Mouse (Mus musculus) kidney, embryonic 16.5 days (tissue): ENCODE data around the gene Micu1. TPM values are rescaled to one million over a fixed set of nuclear protein-coding genes. Genes with fewer than 3 reads are reported as not detected.

Source experiments
- ATAC-seq: fragments of 200-750 bp; cut with Nextera tagmentation; 2 replicates; pipeline ENCODE4 v1.8.0; 2017; ENCODE audit warnings: moderate TSS enrichment; ENCODE audit not compliant: low FRiP score, low TSS enrichment
- H3K27ac ChIP-seq: fragments of 300-500 bp; sonication (generic); 2 replicates; pipeline ENCODE4 v1.5.1; 2014; ENCODE audit warnings: low read length
- H3K27me3 ChIP-seq: fragments of 300-500 bp; sonication (generic); 2 replicates; pipeline ENCODE4 v1.6.1; 2014; ENCODE audit warnings: low read length, control low read depth, mixed read lengths; ENCODE audit not compliant: insufficient read depth
- H3K36me3 ChIP-seq: fragments of 300-500 bp; sonication (generic); 2 replicates; pipeline ENCODE4 v1.6.1; 2014; ENCODE audit warnings: low read length, control low read depth, mixed read lengths; ENCODE audit not compliant: insufficient read depth
- H3K4me1 ChIP-seq: fragments of 300-500 bp; sonication (generic); 2 replicates; pipeline ENCODE4 v1.6.1; 2014; ENCODE audit warnings: low read length, control low read depth, mixed read lengths; ENCODE audit not compliant: insufficient read depth
- H3K4me2 ChIP-seq: fragments of 300-500 bp; sonication (generic); replicated peaks from 2 replicates; pipeline ENCODE4 v1.6.1; 2014; ENCODE audit warnings: low read depth, low read length
- H3K4me3 ChIP-seq: fragments of 300-500 bp; sonication (generic); 2 replicates; pipeline ENCODE4 v1.5.1; 2014; ENCODE audit warnings: mild to moderate bottlenecking, low read length
- H3K9ac ChIP-seq: fragments of 300-500 bp; sonication (generic); replicated peaks from 2 replicates; pipeline ENCODE4 v1.6.1; 2014; ENCODE audit warnings: low read length
- H3K9me3 ChIP-seq: fragments of 300-500 bp; sonication (generic); 2 replicates; pipeline ENCODE4 v1.6.1; 2016; ENCODE audit warnings: low read length, control low read depth
- WGBS: fragments of 180-500 bp; shearing (Covaris S2); extraction: QIAGEN DNeasy Blood & Tissue Kit; methylation state at CpG from one replicate; pipeline ENCODE4 v1.1.7; 2014; 5-methylcytosine and 5-hydroxymethylcytosine counted together
- polyA plus RNA-seq: library from polyadenylated mRNA; unstranded; fragments of >200 nt; fragmentation: Nextera tagmentation; extraction: Ambion mirVana; gene quantifications from 2 replicates; pipeline ENCODE4 v1.2.1, GENCODE M21; 2015

The Micu1 gene
- polyA plus RNA-seq, 1 experiment from 2014 or later: 86.2 TPM

DNA sequence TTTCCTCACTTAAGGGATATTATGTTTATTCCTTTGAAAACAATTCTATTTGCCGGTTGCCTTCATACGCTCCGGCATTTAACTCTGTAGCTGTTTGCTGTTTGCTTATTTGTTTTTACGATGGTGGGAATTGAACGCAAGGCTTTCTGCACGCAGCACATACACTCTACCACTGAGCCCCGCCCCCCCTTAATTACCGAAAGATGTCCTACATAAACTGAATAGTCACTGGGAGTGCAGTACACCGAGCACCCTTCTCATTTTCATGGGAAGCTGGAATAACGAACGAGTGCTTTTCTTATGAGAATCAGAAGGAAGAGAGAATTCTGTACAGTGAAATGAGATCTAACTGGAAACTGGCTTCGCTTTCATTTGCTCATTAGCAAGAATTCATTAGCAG, 41.1 kb downstream of the Micu1 start:
- Histone ChIP-seq H3K9ac (no peak overlapping the region), H3K4me3 (no peak overlapping the region), H3K36me3 (peaks cover 14% of the 10 kb centered on the region), H3K27ac (no peak overlapping the region), H3K9me3 (no peaks in the 10 kb centered on the region), H3K4me1 (peaks cover 6% of the 10 kb centered on the region; the same call in 1 of the 2 replicates), H3K27me3 (no peaks in the 10 kb centered on the region), H3K4me2 (no peak overlapping the region)
- WGBS: 91% methylated on average over 12 of the region's 12 CpGs
- ATAC-seq: no peak

DNA sequence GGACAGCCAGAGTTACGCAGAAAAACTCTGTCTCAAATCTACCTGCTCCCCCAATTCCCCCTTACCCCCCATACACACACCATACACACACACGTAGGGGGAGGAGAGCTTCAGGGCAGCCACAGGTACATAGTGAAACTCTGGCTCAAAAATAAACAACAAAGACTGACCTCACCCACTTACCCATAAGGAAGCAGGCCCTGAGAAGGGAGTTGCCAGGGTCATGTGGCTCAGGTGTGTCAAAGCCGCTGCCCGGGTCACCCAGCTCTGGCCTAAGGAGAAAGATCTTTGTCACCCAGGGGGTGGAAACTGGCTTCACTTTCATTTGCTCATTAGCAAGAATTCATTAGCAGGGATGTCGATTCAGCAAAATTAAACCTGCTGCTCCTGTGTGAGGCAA, 41.7 kb downstream of the Micu1 start:
- no peaks in the 10 kb centered on the region for H3K27me3 ChIP-seq
- no peak overlapping the region for H3K4me3 ChIP-seq
- no peak overlapping the region for H3K4me2 ChIP-seq
- H3K4me1 ChIP-seq: peaks cover 6% of the 10 kb centered on the region; the same call in 1 of the 2 replicates
- H3K27ac ChIP-seq: no peak overlapping the region
- H3K36me3 ChIP-seq: peaks cover 14% of the 10 kb centered on the region
- 89% methylated on average over 5 of the region's 5 CpGs for WGBS
- H3K9ac ChIP-seq: no peak overlapping the region
- no peaks in the 10 kb centered on the region for H3K9me3 ChIP-seq
- ATAC-seq: no peak

DNA sequence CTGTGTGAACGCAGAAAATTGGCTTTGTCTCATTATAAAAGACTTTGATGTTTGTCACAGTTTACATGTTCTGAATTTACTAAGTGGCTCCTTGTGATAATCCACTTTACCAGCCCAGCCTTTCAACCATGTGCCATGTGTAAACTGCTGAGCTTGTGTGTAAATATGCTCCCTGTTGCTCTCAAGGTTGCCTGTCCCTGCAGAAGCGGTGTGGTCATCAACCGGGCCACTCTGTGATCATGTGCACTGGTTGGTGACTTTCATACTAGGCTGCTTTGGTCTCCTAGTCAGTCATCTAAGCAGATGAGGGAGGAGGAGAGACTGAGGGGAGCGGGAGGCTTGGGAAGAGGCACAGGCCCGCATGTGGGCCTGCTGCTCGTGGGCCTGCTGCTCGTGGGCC, 45.1 kb downstream of the Micu1 start:
- Histone ChIP-seq H3K4me1 (no peaks in the 10 kb centered on the region; the same call in 1 of the 2 replicates), H3K4me3 (no peak overlapping the region), H3K27me3 (no peaks in the 10 kb centered on the region), H3K9ac (no peak overlapping the region), H3K4me2 (no peak overlapping the region), H3K9me3 (no peaks in the 10 kb centered on the region), H3K36me3 (peaks cover 10% of the 10 kb centered on the region), H3K27ac (no peak overlapping the region)
- no peak for ATAC-seq
- 73% methylated on average over 7 of the region's 7 CpGs for WGBS

DNA sequence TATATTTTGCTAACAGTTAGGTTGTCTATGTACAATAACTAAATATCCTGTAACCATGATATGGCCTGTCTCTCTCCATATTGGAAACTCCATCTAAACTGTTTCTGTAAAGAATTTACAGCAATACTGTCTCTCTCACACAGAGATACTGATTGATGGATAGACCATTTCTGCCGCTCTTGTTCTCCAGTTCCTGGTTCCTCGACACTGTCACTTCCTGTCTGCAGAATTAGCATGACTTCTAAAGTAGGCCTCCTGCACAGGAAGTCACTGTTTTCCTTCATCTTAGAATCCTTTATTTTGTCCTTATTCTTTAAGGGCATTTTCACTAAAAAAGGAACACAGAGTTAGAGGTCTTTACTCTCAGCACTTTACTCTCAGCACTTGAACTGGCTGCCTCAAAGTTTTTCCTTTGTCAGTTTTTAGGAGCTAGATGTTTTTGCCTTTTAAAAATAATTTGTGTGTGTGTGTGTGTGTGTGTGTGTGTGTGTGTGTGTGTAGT, 46.5 kb downstream of the Micu1 start:
- peaks cover 10% of the 10 kb centered on the region for H3K36me3 ChIP-seq
- H3K9ac ChIP-seq: no peak overlapping the region
- 49% methylated on average over 2 of the region's 2 CpGs for WGBS

DNA sequence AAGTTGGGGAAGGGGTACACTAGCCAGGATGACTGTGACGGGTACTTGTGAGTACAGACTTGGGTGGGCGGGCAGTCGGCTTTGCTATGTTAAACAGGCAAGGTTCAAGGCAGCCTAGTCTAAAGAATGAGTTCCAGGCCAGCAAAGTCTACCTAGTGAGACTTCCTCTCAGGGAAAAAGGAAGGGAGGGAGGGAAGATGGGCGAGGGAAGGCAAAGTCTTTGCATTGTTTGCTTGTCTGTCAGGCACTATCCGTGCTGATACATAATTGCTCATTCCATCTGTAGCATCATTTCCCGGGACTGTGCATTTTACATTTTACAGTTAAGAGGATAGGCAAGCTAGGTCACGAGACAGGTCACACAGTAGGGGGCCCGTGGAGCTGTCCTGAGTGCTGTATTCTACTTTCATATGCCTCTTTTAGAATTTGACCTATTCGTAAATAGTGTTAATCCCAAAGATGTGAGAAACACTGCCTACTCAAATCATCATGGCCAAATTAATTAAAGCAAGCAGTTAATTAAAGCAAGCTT, 51.3 kb downstream of the Micu1 start:
- peaks cover 7% of the 10 kb centered on the region for H3K36me3 ChIP-seq
- H3K9me3 ChIP-seq: no peaks in the 10 kb centered on the region
- no peak overlapping the region for H3K4me2 ChIP-seq
- no peak overlapping the region for H3K4me3 ChIP-seq
- H3K27me3 ChIP-seq: no peaks in the 10 kb centered on the region
- H3K9ac ChIP-seq: no peak overlapping the region
- WGBS: 66% methylated on average over 9 of the region's 9 CpGs
- H3K27ac ChIP-seq: no peak overlapping the region
- no peak for ATAC-seq
- H3K4me1 ChIP-seq: peaks cover 16% of the 10 kb centered on the region

More for the DNA sequence above, 46.5 kb downstream of the Micu1 start:
- no peaks in the 10 kb centered on the region; the same call in 1 of the 2 replicates for H3K4me1 ChIP-seq
- no peak overlapping the region for H3K4me2 ChIP-seq
- H3K27ac ChIP-seq: no peak overlapping the region
- no peak for ATAC-seq
- no peaks in the 10 kb centered on the region for H3K9me3 ChIP-seq
- H3K4me3 ChIP-seq: no peak overlapping the region
- H3K27me3 ChIP-seq: no peaks in the 10 kb centered on the region

DNA sequence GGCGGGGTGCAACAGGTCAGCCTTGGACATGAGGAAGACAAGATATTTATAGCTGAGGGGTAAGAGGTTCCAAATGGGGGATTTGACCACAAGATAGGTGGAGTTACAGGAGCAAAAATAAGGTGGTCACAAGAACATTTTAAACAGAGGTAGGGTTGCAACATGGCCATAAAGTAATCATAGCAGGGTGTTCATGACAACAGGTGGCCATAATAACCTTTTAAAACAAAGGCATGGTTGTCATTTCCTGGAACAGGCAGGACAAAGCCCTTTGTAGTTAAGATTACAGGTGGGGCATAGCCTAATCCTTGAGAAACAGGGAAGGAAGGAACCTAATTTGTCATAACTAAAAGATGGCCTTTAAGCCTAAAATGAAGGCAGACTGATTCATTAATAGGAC, 51.8 kb downstream of the Micu1 start:
- Histone ChIP-seq H3K36me3 (peaks cover 7% of the 10 kb centered on the region), H3K4me2 (no peak overlapping the region), H3K27ac (no peak overlapping the region), H3K27me3 (no peaks in the 10 kb centered on the region), H3K9ac (no peak overlapping the region), H3K9me3 (no peaks in the 10 kb centered on the region), H3K4me1 (peaks cover 16% of the 10 kb centered on the region), H3K4me3 (no peak overlapping the region)
- no peak for ATAC-seq
- 88% methylated on average over 1 of the region's 1 CpGs for WGBS

DNA sequence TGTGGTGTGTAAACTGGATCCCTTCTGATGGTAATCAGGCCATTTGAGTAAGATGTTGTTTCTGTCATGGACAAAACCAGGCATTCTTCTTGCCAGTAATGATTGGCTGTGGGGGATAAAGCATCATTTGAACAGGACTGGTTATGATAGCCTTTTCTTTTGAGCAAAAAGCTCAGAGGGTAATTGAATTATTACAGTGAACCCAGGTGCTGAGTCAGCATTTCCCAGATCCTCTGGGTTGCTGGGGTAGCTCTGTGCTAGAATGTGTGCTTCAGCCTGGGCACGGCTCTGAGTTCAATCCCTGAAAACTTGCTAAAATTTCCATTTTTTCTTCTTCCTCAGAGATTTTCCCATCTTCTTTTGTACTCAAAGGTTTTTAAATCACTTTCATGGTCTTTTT, 52.6 kb downstream of the Micu1 start:
- no peak for ATAC-seq
- H3K4me1 ChIP-seq: peaks cover 16% of the 10 kb centered on the region
- H3K4me3 ChIP-seq: no peak overlapping the region
- H3K9me3 ChIP-seq: no peaks in the 10 kb centered on the region
- no peak overlapping the region for H3K4me2 ChIP-seq
- H3K27me3 ChIP-seq: no peaks in the 10 kb centered on the region
- H3K36me3 ChIP-seq: peaks cover 7% of the 10 kb centered on the region
- 92% methylated on average over 1 of the region's 1 CpGs for WGBS
- H3K27ac ChIP-seq: no peak overlapping the region
- no peak overlapping the region for H3K9ac ChIP-seq

DNA sequence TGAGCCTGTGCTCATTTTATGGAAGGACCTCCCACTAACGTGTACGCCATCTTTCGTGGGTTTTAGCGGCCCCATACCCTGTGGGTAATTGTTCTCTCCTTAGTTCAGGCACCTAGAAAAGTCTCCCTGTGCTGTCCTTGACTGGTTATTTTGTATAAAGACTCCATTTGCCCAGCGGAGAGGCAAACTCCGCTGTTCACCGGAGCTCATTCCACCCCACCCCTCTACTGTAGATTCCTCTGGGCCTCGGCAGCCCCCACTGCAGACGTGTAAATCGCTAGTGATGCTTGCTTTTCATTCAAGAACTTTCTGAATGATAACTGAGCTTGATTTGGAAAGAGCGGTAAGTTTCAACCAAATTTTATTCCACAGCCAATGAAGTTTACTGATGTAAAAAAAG, 53.4 kb downstream of the Micu1 start:
- Histone ChIP-seq H3K4me1 (peaks cover 16% of the 10 kb centered on the region), H3K27me3 (no peaks in the 10 kb centered on the region), H3K4me2 (peak overlapping the region; percentile 31), H3K4me3 (no peak overlapping the region), H3K27ac (no peak overlapping the region), H3K9me3 (no peaks in the 10 kb centered on the region), H3K36me3 (peaks cover 7% of the 10 kb centered on the region), H3K9ac (no peak overlapping the region)
- ATAC-seq: peak; percentile 49
- 48% methylated on average over 11 of the region's 11 CpGs for WGBS

DNA sequence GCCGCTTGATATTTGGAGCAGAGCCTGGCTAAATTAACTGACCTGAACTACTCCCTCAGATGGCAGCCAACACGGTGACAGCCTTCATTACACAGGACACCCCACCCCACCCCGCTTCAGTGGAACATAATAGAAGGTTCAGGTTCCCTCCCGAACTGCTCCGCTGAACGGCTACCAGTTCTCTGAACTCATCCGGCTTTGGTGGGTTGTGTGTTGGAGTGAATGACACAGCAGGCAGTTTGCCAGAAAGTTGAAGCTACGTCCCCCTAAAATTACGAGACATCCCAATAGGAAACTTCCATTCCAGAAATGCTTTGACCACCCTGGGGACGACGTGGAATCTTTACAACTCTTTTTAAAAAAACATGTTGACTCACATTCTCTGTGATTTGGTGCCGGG, 53.8 kb downstream of the Micu1 start:
- peak; percentile 85 for ATAC-seq
- H3K27ac ChIP-seq: no peak overlapping the region
- no peaks in the 10 kb centered on the region for H3K27me3 ChIP-seq
- peaks cover 7% of the 10 kb centered on the region for H3K36me3 ChIP-seq
- no peaks in the 10 kb centered on the region for H3K9me3 ChIP-seq
- no peak overlapping the region for H3K9ac ChIP-seq
- peaks cover 16% of the 10 kb centered on the region for H3K4me1 ChIP-seq
- H3K4me2 ChIP-seq: peak overlapping the region; percentile 31
- H3K4me3 ChIP-seq: no peak overlapping the region
- 23% methylated on average over 12 of the region's 12 CpGs for WGBS

DNA sequence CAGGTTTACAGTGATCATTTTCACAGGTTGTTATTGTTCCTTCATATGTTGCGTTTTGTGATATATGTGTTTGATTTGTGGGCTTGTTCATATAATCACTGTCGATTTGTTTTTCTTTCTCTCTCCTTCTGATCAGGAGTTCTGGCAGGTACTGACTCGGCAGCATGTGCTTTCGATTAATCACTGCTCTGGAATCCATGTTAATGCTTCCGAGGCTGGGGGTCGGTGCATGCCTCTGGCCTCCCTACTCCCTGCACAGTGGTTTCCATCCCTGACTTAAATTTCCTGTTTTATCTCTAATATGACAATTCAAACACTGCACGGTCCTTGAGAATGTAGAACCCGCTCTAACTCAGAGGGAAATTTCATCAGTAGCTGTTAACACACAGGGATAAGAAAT, 54.3 kb downstream of the Micu1 start:
- Histone ChIP-seq H3K4me3 (no peak overlapping the region), H3K27ac (no peak overlapping the region), H3K36me3 (peaks cover 7% of the 10 kb centered on the region), H3K9me3 (no peaks in the 10 kb centered on the region), H3K9ac (no peak overlapping the region), H3K27me3 (no peaks in the 10 kb centered on the region), H3K4me1 (peaks cover 16% of the 10 kb centered on the region), H3K4me2 (no peak overlapping the region)
- peak; percentile 6; the same call in 1 of the 2 replicates for ATAC-seq
- WGBS: 42% methylated on average over 8 of the region's 8 CpGs
